Mouse (Mus musculus): Measurements from ENCODE around the gene Lrrc20.

DNA sequence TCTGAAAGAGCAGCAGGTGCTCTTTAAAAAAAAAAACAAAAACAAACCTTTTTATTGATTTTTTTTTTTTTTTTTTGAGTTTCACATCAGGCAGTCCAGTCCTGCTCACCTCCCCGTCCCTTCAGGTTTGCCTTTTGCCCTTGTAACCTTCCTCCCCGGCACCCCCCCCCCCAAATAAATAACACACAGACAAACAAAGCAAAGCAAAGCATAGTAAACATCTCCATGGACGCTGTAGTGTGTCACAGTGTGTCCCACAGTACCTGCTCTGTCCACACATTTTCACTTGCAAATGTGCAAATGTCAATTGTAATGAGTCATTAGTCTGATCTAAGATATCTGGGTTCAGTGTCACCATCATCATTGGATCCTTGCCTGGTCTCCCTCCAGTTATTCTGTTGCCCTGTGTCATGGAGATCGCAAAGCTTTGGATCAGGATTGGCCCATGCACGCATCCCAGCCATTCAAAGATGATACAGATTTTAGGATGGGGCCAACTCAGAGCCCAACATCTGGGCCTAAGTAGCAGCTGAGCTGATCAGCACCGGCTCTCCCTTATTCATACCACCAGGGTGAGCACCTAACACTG is 13.0 kb downstream of the Lrrc20 start:
- TF ChIP-seq CTCF (IDR thresholded peaks at IDR 0.05; ENCODE audit: control insufficient read depth, insufficient read depth, low read length) (no peak), POLR2A (IDR thresholded peaks at IDR 0.05; ENCODE audit: borderline replicate concordance, control insufficient read depth, low read depth, low read length) (no peak)

Data from bone marrow, adult 2 months (tissue).